Mouse (Mus musculus): ENCODE results near the gene Vipas39. TPM values are rescaled to one million over a fixed set of nuclear protein-coding genes. Genes with fewer than 3 reads are reported as not detected.

Vipas39 gene
- polyA plus RNA-seq, 1 experiment from 2014 or later = 55.1 TPM

DNA sequence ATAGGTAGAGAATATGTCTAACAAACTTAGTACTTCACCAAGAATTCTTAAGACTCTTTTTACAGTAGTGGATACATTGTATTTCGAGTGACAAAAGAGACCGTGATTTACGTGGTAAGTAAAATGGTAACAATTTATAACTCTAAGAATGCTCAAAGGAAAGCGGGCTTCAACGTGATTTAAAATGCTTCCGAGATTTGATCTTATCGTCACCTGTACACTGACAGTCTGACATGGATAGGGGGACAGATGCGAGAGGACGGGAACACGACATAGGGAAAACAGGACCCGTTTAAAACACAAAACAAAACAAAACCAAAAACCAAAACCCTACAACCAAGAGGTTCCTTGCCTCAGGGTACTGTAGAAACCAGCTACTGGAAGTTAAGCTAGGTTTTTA lies 612 bp downstream of the Vipas39 start:
- ATAC-seq (ENCODE audit: insufficient number of reproducible peaks, insufficient read depth, low FRiP score, low TSS enrichment) = no peak
- Histone ChIP-seq H3K4me2 (replicated peaks) (peak overlapping the region; percentile 67), H3K4me3 (peak overlapping the region; percentile 75), H3K4me1 (peaks cover 13% of the 10 kb centered on the region), H3K9ac (peak overlapping the region; percentile 90), H3K9me3 (no peaks in the 10 kb centered on the region), H3K27me3 (no peaks in the 10 kb centered on the region), H3K27ac (0 out of 2 replicates have a peak overlapping the region, but pooled peaks have one; percentile 87), H3K36me3 (peaks cover 38% of the 10 kb centered on the region)
- WGBS = 25% methylated on average over 11 of the region's 11 CpGs

DNA sequence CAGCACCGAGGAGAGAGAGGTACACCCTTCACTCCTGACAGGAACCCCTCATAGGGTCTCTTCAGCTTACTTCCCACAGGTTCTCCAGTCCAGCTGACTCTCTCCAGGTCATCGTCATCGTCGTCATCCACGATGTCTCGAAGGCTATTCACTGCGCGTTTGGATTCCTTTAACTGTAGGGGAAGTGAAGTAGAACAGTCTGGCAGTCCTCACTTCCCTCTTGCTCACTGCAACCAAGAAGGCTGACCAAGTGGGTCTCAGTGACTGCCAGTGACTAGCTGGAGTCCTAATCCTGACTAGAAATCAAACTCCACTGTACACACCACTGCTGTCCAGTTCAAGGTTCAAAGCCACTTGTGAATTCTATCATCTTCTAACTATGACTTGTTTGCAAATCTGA lies 5.5 kb downstream of the Vipas39 start:
- Histone ChIP-seq H3K36me3 (peaks cover 62% of the 10 kb centered on the region), H3K27ac (no peak overlapping the region), H3K4me3 (no peak overlapping the region), H3K27me3 (no peaks in the 10 kb centered on the region), H3K4me2 (replicated peaks) (no peak overlapping the region), H3K4me1 (0 out of 2 replicates have a peak, but pooled peaks cover 3% of the 10 kb centered on the region), H3K9me3 (no peaks in the 10 kb centered on the region), H3K9ac (no peak overlapping the region)
- no peak for ATAC-seq (ENCODE audit: insufficient number of reproducible peaks, insufficient read depth, low FRiP score, low TSS enrichment)
- 97% methylated on average over 8 of the region's 8 CpGs for WGBS

- Histone ChIP-seq H3K9me3 (no peaks in the 10 kb centered on the region), H3K27me3 (no peaks in the 10 kb centered on the region), H3K9ac (no peak overlapping the region), H3K27ac (no peak overlapping the region), H3K4me3 (no peak overlapping the region), H3K4me2 (replicated peaks) (no peak overlapping the region), H3K4me1 (no peaks in the 10 kb centered on the region), H3K36me3 (peaks cover 78% of the 10 kb centered on the region)
- 96% methylated on average over 5 of the region's 5 CpGs for WGBS
- ATAC-seq (ENCODE audit: insufficient number of reproducible peaks, insufficient read depth, low FRiP score, low TSS enrichment) = no peak
Observed at GRCm38 (mm10) chr12:87256629-87257028, 9.4 kb downstream of the Vipas39 start.

DNA sequence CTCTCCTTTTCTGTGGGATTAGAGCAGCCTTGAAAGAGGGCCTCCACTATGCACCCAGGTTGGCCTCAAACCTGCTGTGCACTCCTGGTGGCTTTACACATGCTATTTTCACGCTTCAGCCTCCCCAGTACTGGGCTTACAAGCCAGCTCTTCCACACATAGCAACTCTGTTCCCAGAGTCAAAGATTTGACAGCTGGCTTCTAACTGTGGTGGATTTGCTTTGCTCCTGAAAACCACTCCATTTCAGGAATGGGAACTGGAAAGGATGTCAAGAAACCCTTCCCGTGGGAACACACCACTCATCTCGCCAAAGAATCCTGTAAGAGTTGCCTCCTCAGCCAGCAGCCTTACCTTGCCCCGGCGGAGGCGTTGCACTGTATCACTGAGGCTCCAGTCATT lies 12.2 kb downstream of the Vipas39 start:
- peaks cover 90% of the 10 kb centered on the region for H3K36me3 ChIP-seq

GRCm38 (mm10) chr12:87250161-87250560 lies 15.9 kb downstream of the Vipas39 start:
- H3K9ac ChIP-seq = no peak overlapping the region
- H3K4me2 ChIP-seq (replicated peaks) = no peak overlapping the region
- 94% methylated on average over 6 of the region's 6 CpGs for WGBS
- no peak overlapping the region for H3K4me3 ChIP-seq
- H3K9me3 ChIP-seq = no peaks in the 10 kb centered on the region
- H3K36me3 ChIP-seq = peaks cover 85% of the 10 kb centered on the region
- H3K27ac ChIP-seq = no peak overlapping the region
- ATAC-seq (ENCODE audit: insufficient number of reproducible peaks, insufficient read depth, low FRiP score, low TSS enrichment) = no peak
- H3K4me1 ChIP-seq = no peaks in the 10 kb centered on the region
- H3K27me3 ChIP-seq = no peaks in the 10 kb centered on the region

More for the DNA sequence above, 12.2 kb downstream of the Vipas39 start:
- Histone ChIP-seq H3K27ac (no peak overlapping the region), H3K27me3 (no peaks in the 10 kb centered on the region), H3K4me3 (no peak overlapping the region), H3K4me1 (no peaks in the 10 kb centered on the region), H3K9me3 (no peaks in the 10 kb centered on the region), H3K4me2 (replicated peaks) (no peak overlapping the region), H3K9ac (no peak overlapping the region)
- ATAC-seq (ENCODE audit: insufficient number of reproducible peaks, insufficient read depth, low FRiP score, low TSS enrichment) = no peak
- 93% methylated on average over 6 of the region's 6 CpGs for WGBS

GRCm38 (mm10) chr12:87238632-87239031 lies 27.4 kb downstream of the Vipas39 start, which contains the start of gene Noxred1:
Gene Noxred1, minus strand, starts transcription at chr12:87238732.
- no peaks in the 10 kb centered on the region for H3K27me3 ChIP-seq
- H3K9ac ChIP-seq = no peak within 1 kb of the TSS
- H3K27ac ChIP-seq = no peak within 1 kb of the TSS
- 85% methylated on average over 1 of the region's 1 CpGs for WGBS
- no peak within 1 kb of the TSS for H3K4me2 ChIP-seq (replicated peaks)
- H3K4me3 ChIP-seq = no peak within 1 kb of the TSS
- H3K36me3 ChIP-seq = peaks cover 47% of the 10 kb centered on the region
- no peaks in the 10 kb centered on the region for H3K9me3 ChIP-seq
- no peak for ATAC-seq (ENCODE audit: insufficient number of reproducible peaks, insufficient read depth, low FRiP score, low TSS enrichment)
- H3K4me1 ChIP-seq = no peaks in the 10 kb centered on the region

GRCm38 (mm10) chr12:87236882-87237483 lies 29.1 kb downstream of the Vipas39 start:
- no peaks in the 10 kb centered on the region for H3K27me3 ChIP-seq
- ATAC-seq (ENCODE audit: insufficient number of reproducible peaks, insufficient read depth, low FRiP score, low TSS enrichment) = no peak
- H3K36me3 ChIP-seq = peaks cover 41% of the 10 kb centered on the region
- H3K4me1 ChIP-seq = no peaks in the 10 kb centered on the region
- WGBS = 89% methylated on average over 5 of the region's 5 CpGs
- no peak overlapping the region for H3K9ac ChIP-seq
- H3K4me2 ChIP-seq (replicated peaks) = no peak overlapping the region
- no peak overlapping the region for H3K4me3 ChIP-seq
- no peaks in the 10 kb centered on the region for H3K9me3 ChIP-seq
- H3K27ac ChIP-seq = no peak overlapping the region

GRCm38 (mm10) chr12:87230379-87230895 lies 35.6 kb downstream of the Vipas39 start:
- Histone ChIP-seq H3K9ac (no peak overlapping the region), H3K4me3 (no peak overlapping the region), H3K27ac (no peak overlapping the region), H3K4me2 (replicated peaks) (no peak overlapping the region), H3K9me3 (no peaks in the 10 kb centered on the region), H3K27me3 (no peaks in the 10 kb centered on the region), H3K36me3 (no peaks in the 10 kb centered on the region), H3K4me1 (no peaks in the 10 kb centered on the region)
- ATAC-seq (ENCODE audit: insufficient number of reproducible peaks, insufficient read depth, low FRiP score, low TSS enrichment) = no peak

- H3K27ac ChIP-seq = no peak overlapping the region
- no peak overlapping the region for H3K4me3 ChIP-seq
- no peaks in the 10 kb centered on the region for H3K27me3 ChIP-seq
- no peaks in the 10 kb centered on the region for H3K36me3 ChIP-seq
- H3K9me3 ChIP-seq = no peaks in the 10 kb centered on the region
- no peak overlapping the region for H3K4me2 ChIP-seq (replicated peaks)
- 78% methylated on average over 2 of the region's 2 CpGs for WGBS
- H3K9ac ChIP-seq = no peak overlapping the region
- H3K4me1 ChIP-seq = no peaks in the 10 kb centered on the region
- no peak for ATAC-seq (ENCODE audit: insufficient number of reproducible peaks, insufficient read depth, low FRiP score, low TSS enrichment)
Observed at GRCm38 (mm10) chr12:87229633-87230032, 36.4 kb downstream of the Vipas39 start.

DNA sequence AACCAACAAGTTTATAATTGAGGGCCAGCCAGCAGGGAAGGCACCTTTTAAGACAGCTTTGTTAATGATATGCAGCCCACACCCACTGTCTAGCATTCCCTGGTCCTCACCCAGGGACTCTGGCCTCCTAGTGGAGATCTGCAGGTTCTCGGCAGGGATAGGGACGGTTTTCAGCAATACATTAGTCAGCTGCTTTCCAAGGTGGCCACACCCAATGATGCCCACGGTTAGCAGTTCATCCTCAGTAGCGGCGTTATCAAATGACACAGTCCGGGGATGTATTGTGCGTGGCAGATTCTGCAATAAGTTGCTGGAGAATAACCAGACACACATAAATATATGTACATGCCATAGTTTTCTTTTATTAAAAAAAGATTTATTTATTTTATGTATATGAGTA lies 39.3 kb downstream of the Vipas39 start:
- Histone ChIP-seq H3K27me3 (no peaks in the 10 kb centered on the region), H3K9me3 (no peaks in the 10 kb centered on the region), H3K4me1 (no peaks in the 10 kb centered on the region), H3K36me3 (no peaks in the 10 kb centered on the region), H3K27ac (no peak overlapping the region), H3K4me3 (no peak overlapping the region), H3K9ac (no peak overlapping the region), H3K4me2 (replicated peaks) (no peak overlapping the region)
- 74% methylated on average over 7 of the region's 7 CpGs for WGBS
- no peak for ATAC-seq (ENCODE audit: insufficient number of reproducible peaks, insufficient read depth, low FRiP score, low TSS enrichment)

DNA sequence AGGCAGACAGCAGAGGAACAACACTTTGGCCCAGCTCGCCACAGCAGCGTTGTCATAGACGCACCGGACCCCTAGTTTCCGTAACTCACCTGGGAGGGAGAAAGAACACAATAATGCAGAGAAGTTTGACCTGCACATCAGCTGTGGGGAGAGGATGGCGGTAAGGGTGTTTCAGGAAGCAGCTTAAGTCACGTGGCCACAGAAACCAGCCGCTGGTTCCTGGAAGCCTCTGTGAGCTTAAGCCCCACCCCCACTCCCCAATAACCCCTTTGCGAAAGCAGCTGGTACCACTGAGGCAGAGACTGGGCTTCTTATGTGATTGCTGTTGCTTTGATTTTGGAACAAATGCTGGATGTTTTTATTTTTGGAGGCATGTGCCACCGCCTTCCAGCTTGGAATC lies 41.1 kb downstream of the Vipas39 start:
- Histone ChIP-seq H3K4me3 (no peak overlapping the region), H3K27ac (no peak overlapping the region), H3K4me2 (replicated peaks) (no peak overlapping the region), H3K4me1 (no peaks in the 10 kb centered on the region), H3K9ac (no peak overlapping the region), H3K27me3 (no peaks in the 10 kb centered on the region), H3K9me3 (no peaks in the 10 kb centered on the region), H3K36me3 (no peaks in the 10 kb centered on the region)
- no peak for ATAC-seq (ENCODE audit: insufficient number of reproducible peaks, insufficient read depth, low FRiP score, low TSS enrichment)
- 69% methylated on average over 10 of the region's 10 CpGs for WGBS

DNA sequence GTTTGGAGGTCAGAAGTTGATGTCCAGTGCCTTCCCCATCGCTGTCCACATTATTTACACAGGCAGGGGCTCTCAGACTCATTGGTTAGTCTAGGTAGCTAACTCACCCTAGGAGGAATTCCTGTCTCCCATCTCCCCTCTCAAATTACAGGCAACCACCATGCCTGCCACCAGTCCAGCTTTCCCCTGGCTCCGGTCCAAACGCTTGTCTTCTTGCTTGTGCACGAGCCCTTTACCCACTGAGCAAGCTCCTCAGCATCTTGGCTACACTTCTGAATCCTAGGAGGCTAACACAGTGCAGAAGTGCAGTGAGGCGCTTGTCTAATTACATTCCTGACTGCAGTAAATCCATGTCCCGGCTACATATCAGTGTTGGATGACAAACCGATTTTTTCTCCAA lies 46.7 kb downstream of the Vipas39 start:
- Histone ChIP-seq H3K4me1 (no peaks in the 10 kb centered on the region; the same call in 1 of the 2 replicates), H3K27ac (no peak overlapping the region), H3K4me3 (no peak overlapping the region)

More for the DNA sequence above, 46.7 kb downstream of the Vipas39 start:
- 70% methylated on average over 7 of the region's 7 CpGs for WGBS
- no peak for ATAC-seq (ENCODE audit: insufficient number of reproducible peaks, insufficient read depth, low FRiP score, low TSS enrichment)
- H3K27me3 ChIP-seq = no peaks in the 10 kb centered on the region
- no peaks in the 10 kb centered on the region for H3K36me3 ChIP-seq
- no peak overlapping the region for H3K4me2 ChIP-seq (replicated peaks)
- no peak overlapping the region for H3K9ac ChIP-seq
- no peaks in the 10 kb centered on the region for H3K9me3 ChIP-seq

Measured in embryonic facial prominence, embryonic 12.5 days (tissue).